Mouse (Mus musculus) liver, postnatal 0 days (tissue): ENCODE results near the gene Sox9.

Experiments
- CTCF ChIP-seq: sonication (generic); IDR thresholded peaks from 2 replicates; pipeline ENCODE4 v1.5.1; 2016; ENCODE audit warnings: antibody characterized with exemption, low read depth
- EP300 ChIP-seq: IDR thresholded peaks from 2 replicates; pipeline ENCODE4 v1.6.1; 2016; ENCODE audit warnings: antibody characterized with exemption, low read depth, mild to moderate bottlenecking

DNA sequence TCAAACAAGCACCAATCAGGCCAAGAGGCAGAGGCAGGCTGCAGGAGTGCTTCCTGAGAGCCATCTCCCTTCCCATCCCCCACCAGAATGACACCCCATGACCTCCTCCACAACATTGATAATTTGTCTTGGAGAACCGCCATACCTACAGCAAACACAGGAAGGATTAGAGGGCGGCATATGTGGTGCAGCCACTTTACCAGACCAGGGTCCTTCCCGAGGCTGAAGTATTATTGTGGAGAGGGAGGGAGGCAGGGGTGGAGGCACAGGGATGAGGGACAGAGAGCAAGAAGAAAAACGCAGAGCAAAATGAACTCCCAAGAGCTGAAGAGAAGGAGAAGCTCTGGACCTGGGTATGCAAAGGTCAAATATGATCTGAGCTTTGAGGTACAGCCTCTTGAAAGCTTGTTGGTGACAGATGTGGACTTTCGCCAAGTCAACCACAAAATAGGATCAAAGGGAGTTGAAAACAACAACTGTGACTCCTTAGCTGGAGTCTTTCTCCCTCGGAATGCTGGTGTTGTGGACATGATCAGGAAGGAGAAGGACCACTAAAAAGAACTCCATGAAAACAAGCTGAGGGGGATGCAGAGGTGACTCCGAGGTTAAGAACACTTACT is 36.7 kb downstream of the Sox9 start:
- TF ChIP-seq CTCF (no peak), EP300 (no peak)
